Mouse (Mus musculus): ENCODE measurements around the gene Dmbt1.
"Not testable (repeated sequence)": the region's sequence is repeated elsewhere in the genome, so short reads cannot be mapped to it uniquely, and the experiment has no call there.

Dmbt1 gene

GRCm38 (mm10) chr7:131031755-131032154 is at the start of gene Dmbt1:
Dmbt1 (plus strand) TSS chr7:131032053.
- DNase-seq (ENCODE audit: low spot score), result no peak

- no peak for DNase-seq (ENCODE audit: low spot score)
Observed at GRCm38 (mm10) chr7:130982371-130982770, 49.5 kb upstream of the Dmbt1 start.

GRCm38 (mm10) chr7:130982881-130983280 is 49.0 kb upstream of the Dmbt1 start:
- DNase-seq (ENCODE audit: low spot score), result no peak

- no peak for DNase-seq (ENCODE audit: low spot score)
Observed at GRCm38 (mm10) chr7:130984294-130984693, 47.6 kb upstream of the Dmbt1 start.

GRCm38 (mm10) chr7:130985193-130985592 is 46.7 kb upstream of the Dmbt1 start:
- no peak for DNase-seq (ENCODE audit: low spot score)

- DNase-seq (ENCODE audit: low spot score), result no peak
Observed at GRCm38 (mm10) chr7:130985716-130986115, 46.1 kb upstream of the Dmbt1 start.

GRCm38 (mm10) chr7:130988146-130988545 is 43.7 kb upstream of the Dmbt1 start:
- DNase-seq (ENCODE audit: low spot score), result no peak

GRCm38 (mm10) chr7:130989371-130989770 is 42.5 kb upstream of the Dmbt1 start:
- DNase-seq (ENCODE audit: low spot score), result no peak

GRCm38 (mm10) chr7:130991174-130991789 is 40.6 kb upstream of the Dmbt1 start:
- no peak for DNase-seq (ENCODE audit: low spot score)

- peak; percentile 21 for DNase-seq (ENCODE audit: low spot score)
Observed at GRCm38 (mm10) chr7:130993907-130994306, 37.9 kb upstream of the Dmbt1 start.

GRCm38 (mm10) chr7:131001976-131002726 is 29.7 kb upstream of the Dmbt1 start:
- no peak for DNase-seq (ENCODE audit: low spot score)

- peak; percentile 6 for DNase-seq (ENCODE audit: low spot score)
Observed at GRCm38 (mm10) chr7:131004071-131004470, 27.8 kb upstream of the Dmbt1 start.

- no peak for DNase-seq (ENCODE audit: low spot score)
Observed at GRCm38 (mm10) chr7:131007221-131007620, 24.6 kb upstream of the Dmbt1 start.

- DNase-seq (ENCODE audit: low spot score), result no peak
Observed at GRCm38 (mm10) chr7:131009178-131009577, 22.7 kb upstream of the Dmbt1 start.

GRCm38 (mm10) chr7:131011901-131012300 is 20.0 kb upstream of the Dmbt1 start:
- no peak for DNase-seq (ENCODE audit: low spot score)

GRCm38 (mm10) chr7:131019181-131019580 is 12.7 kb upstream of the Dmbt1 start:
- no peak for DNase-seq (ENCODE audit: low spot score)

- DNase-seq (ENCODE audit: low spot score), result no peak
Observed at GRCm38 (mm10) chr7:131024807-131025206, 7.0 kb upstream of the Dmbt1 start.

GRCm38 (mm10) chr7:131027557-131027956 is 4.3 kb upstream of the Dmbt1 start:
- no peak for DNase-seq (ENCODE audit: low spot score)

GRCm38 (mm10) chr7:131036396-131036795 is 4.5 kb downstream of the Dmbt1 start:
- DNase-seq (ENCODE audit: low spot score), result no peak

- DNase-seq (ENCODE audit: low spot score), result no peak
Observed at GRCm38 (mm10) chr7:131037083-131037482, 5.2 kb downstream of the Dmbt1 start.

- DNase-seq (ENCODE audit: low spot score), result not testable (repeated sequence)
Observed at GRCm38 (mm10) chr7:131040760-131041159, 8.9 kb downstream of the Dmbt1 start.

- no peak for DNase-seq (ENCODE audit: low spot score)
Observed at GRCm38 (mm10) chr7:131042657-131043056, 10.8 kb downstream of the Dmbt1 start.

- peak; percentile 10 for DNase-seq (ENCODE audit: low spot score)
Observed at GRCm38 (mm10) chr7:131045258-131045835, 13.5 kb downstream of the Dmbt1 start.
